Mouse (Mus musculus) midbrain, embryonic 14.5 days (tissue): ENCODE measurements around the gene Mettl21e. TPM values are rescaled to one million over a fixed set of nuclear protein-coding genes. Genes with fewer than 3 reads are reported as not detected.
"Not testable (repeated sequence)": the region's sequence is repeated elsewhere in the genome, so short reads cannot be mapped to it uniquely, and the experiment has no call there.

Source experiments
- ATAC-seq: fragments of 200-750 bp; cut with Nextera tagmentation; 2 replicates; pipeline ENCODE4 v1.8.0; 2017; ENCODE audit warnings: moderate number of reproducible peaks, moderate library complexity; ENCODE audit not compliant: low FRiP score, low TSS enrichment
- DNase-seq: peaks from one replicate; pipeline ENCODE4 v3.0.0-alpha.2; 2015
- H3K27ac ChIP-seq: fragments of 300-500 bp; sonication (generic); replicated peaks from 2 replicates; pipeline ENCODE4 v1.5.1; 2014; ENCODE audit warnings: mild to moderate bottlenecking, low read depth, low read length, moderate library complexity
- H3K27me3 ChIP-seq: fragments of 300-500 bp; sonication (generic); 2 replicates; pipeline ENCODE4 v1.6.1; 2014; ENCODE audit warnings: low read length, control low read depth, mixed read lengths; ENCODE audit not compliant: control insufficient read depth, insufficient read depth
- H3K36me3 ChIP-seq: fragments of 300-500 bp; sonication (generic); 2 replicates; pipeline ENCODE4 v1.6.1; 2014; ENCODE audit warnings: low read length, control low read depth; ENCODE audit not compliant: control insufficient read depth, insufficient read depth
- H3K4me1 ChIP-seq: fragments of 300-500 bp; sonication (generic); 2 replicates; pipeline ENCODE4 v1.6.1; 2014; ENCODE audit warnings: mild to moderate bottlenecking, antibody characterized with exemption, low read length, control low read depth; ENCODE audit not compliant: control insufficient read depth, insufficient read depth
- H3K4me2 ChIP-seq: fragments of 300-500 bp; sonication (generic); 2 replicates; pipeline ENCODE4 v1.6.1; 2014; ENCODE audit warnings: mild to moderate bottlenecking, low read length, moderate library complexity
- H3K4me3 ChIP-seq: fragments of 300-500 bp; sonication (generic); replicated peaks from 2 replicates; pipeline ENCODE4 v1.5.1; 2014; ENCODE audit warnings: low read depth, low read length
- H3K9ac ChIP-seq: fragments of 300-500 bp; sonication (generic); replicated peaks from 2 replicates; pipeline ENCODE4 v1.6.1; 2014; ENCODE audit warnings: mild to moderate bottlenecking, low read length, moderate library complexity
- H3K9me3 ChIP-seq: fragments of 300-500 bp; sonication (generic); 2 replicates; pipeline ENCODE4 v1.6.1; 2016; ENCODE audit warnings: low read length, control low read depth, mixed read lengths; ENCODE audit not compliant: control insufficient read depth
- WGBS: fragments of 180-500 bp; shearing (Covaris S2); extraction: QIAGEN DNeasy Blood & Tissue Kit; methylation state at CpG from one replicate; pipeline ENCODE4 v1.1.7; 2014; 5-methylcytosine and 5-hydroxymethylcytosine counted together
- polyA plus RNA-seq: library from polyadenylated mRNA; unstranded; fragments of >200 nt; fragmentation: Nextera tagmentation; extraction: Ambion mirVana; gene quantifications from 2 replicates; pipeline ENCODE4 v1.2.1, GENCODE M21; 2014

The Mettl21e gene
- polyA plus RNA-seq, result not detected in 2 replicates

- WGBS, result 84% methylated on average over 1 of the region's 1 CpGs
- no peak for ATAC-seq
- H3K4me2 ChIP-seq, result no peak within 1 kb of the TSS
- DNase-seq, result no peak
- H3K27ac ChIP-seq, result no peak within 1 kb of the TSS
- H3K9ac ChIP-seq, result no peak within 1 kb of the TSS
- H3K4me3 ChIP-seq, result no peak within 1 kb of the TSS
- H3K36me3 ChIP-seq, result no peaks in the 10 kb centered on the region
- no peaks in the 10 kb centered on the region for H3K4me1 ChIP-seq
- H3K27me3 ChIP-seq, result no peaks in the 10 kb centered on the region
- H3K9me3 ChIP-seq, result no peaks in the 10 kb centered on the region
These were observed at the start of gene Mettl21e for GRCm38 (mm10) chr1:44218876-44219275. Gene Mettl21e (minus strand): TSS chr1:44218961.

- H3K4me2 ChIP-seq, H3K27me3 ChIP-seq, H3K4me3 ChIP-seq, ATAC-seq, H3K36me3 ChIP-seq, H3K4me1 ChIP-seq, H3K9me3 ChIP-seq, H3K9ac ChIP-seq, H3K27ac ChIP-seq, DNase-seq: not testable (repeated sequence)
- 87% methylated on average over 2 of the region's 2 CpGs for WGBS
These were observed 21.7 kb upstream of the Mettl21e start for GRCm38 (mm10) chr1:44240440-44240839.

GRCm38 (mm10) chr1:44239969-44240368, 21.2 kb upstream of the Mettl21e start:
- no peaks in the 10 kb centered on the region for H3K36me3 ChIP-seq
- WGBS, result 95% methylated on average over 3 of the region's 3 CpGs
- H3K27ac ChIP-seq, result no peak overlapping the region
- ATAC-seq (no peak), DNase-seq (no peak)
- no peaks in the 10 kb centered on the region for H3K27me3 ChIP-seq
- H3K4me1 ChIP-seq, result no peaks in the 10 kb centered on the region
- no peak overlapping the region for H3K4me2 ChIP-seq
- no peaks in the 10 kb centered on the region for H3K9me3 ChIP-seq
- no peak overlapping the region for H3K9ac ChIP-seq
- no peak overlapping the region for H3K4me3 ChIP-seq

GRCm38 (mm10) chr1:44237305-44237704, 18.5 kb upstream of the Mettl21e start:
- DNase-seq, result no peak
- Histone ChIP-seq H3K4me3 (no peak overlapping the region), H3K27ac (no peak overlapping the region), H3K27me3 (no peaks in the 10 kb centered on the region), H3K4me2 (no peak overlapping the region), H3K4me1 (no peaks in the 10 kb centered on the region), H3K9ac (no peak overlapping the region), H3K9me3 (no peaks in the 10 kb centered on the region), H3K36me3 (no peaks in the 10 kb centered on the region)
- 80% methylated on average over 2 of the region's 2 CpGs for WGBS
- ATAC-seq, result no peak

- no peak for DNase-seq
- WGBS, result 87% methylated on average over 2 of the region's 2 CpGs
- H3K4me1 ChIP-seq, result no peaks in the 10 kb centered on the region
- no peak overlapping the region for H3K9ac ChIP-seq
- no peaks in the 10 kb centered on the region for H3K9me3 ChIP-seq
- no peaks in the 10 kb centered on the region for H3K36me3 ChIP-seq
- H3K4me3 ChIP-seq, result no peak overlapping the region
- H3K4me2 ChIP-seq, result no peak overlapping the region
- H3K27me3 ChIP-seq, result no peaks in the 10 kb centered on the region
- ATAC-seq, result no peak
- H3K27ac ChIP-seq, result no peak overlapping the region
These were observed 16.6 kb upstream of the Mettl21e start for GRCm38 (mm10) chr1:44235311-44235710.

GRCm38 (mm10) chr1:44234531-44234930, 15.8 kb upstream of the Mettl21e start:
- not testable (repeated sequence) for H3K4me2 ChIP-seq, DNase-seq, H3K27me3 ChIP-seq, H3K4me3 ChIP-seq, H3K4me1 ChIP-seq, H3K27ac ChIP-seq, H3K9me3 ChIP-seq, H3K36me3 ChIP-seq, H3K9ac ChIP-seq, ATAC-seq
- WGBS, result 86% methylated on average over 2 of the region's 2 CpGs

- Histone ChIP-seq H3K9me3 (no peaks in the 10 kb centered on the region), H3K4me1 (no peaks in the 10 kb centered on the region), H3K4me3 (no peak overlapping the region), H3K27me3 (no peaks in the 10 kb centered on the region), H3K4me2 (no peak overlapping the region), H3K9ac (no peak overlapping the region), H3K36me3 (no peaks in the 10 kb centered on the region), H3K27ac (no peak overlapping the region)
- ATAC-seq (peak; percentile 70; the same call in 1 of the 2 replicates), DNase-seq (peak; percentile 80)
- WGBS, result 68% methylated on average over 2 of the region's 2 CpGs
These were observed 10.3 kb upstream of the Mettl21e start for GRCm38 (mm10) chr1:44229044-44229443.

- Histone ChIP-seq H3K4me3 (no peak overlapping the region), H3K4me1 (no peaks in the 10 kb centered on the region), H3K9ac (no peak overlapping the region), H3K4me2 (no peak overlapping the region), H3K27ac (no peak overlapping the region), H3K27me3 (no peaks in the 10 kb centered on the region), H3K36me3 (no peaks in the 10 kb centered on the region), H3K9me3 (no peaks in the 10 kb centered on the region)
- DNase-seq, result no peak
- ATAC-seq, result no peak
- 82% methylated on average over 2 of the region's 2 CpGs for WGBS
These were observed 1.6 kb downstream of the Mettl21e start for GRCm38 (mm10) chr1:44217118-44217517.

- H3K36me3 ChIP-seq, result no peaks in the 10 kb centered on the region
- H3K27ac ChIP-seq, result no peak overlapping the region
- no peak for DNase-seq
- H3K27me3 ChIP-seq, result no peaks in the 10 kb centered on the region
- 86% methylated on average over 2 of the region's 2 CpGs for WGBS
- no peak for ATAC-seq
- H3K4me2 ChIP-seq, result no peak overlapping the region
- no peak overlapping the region for H3K4me3 ChIP-seq
- H3K4me1 ChIP-seq, result no peaks in the 10 kb centered on the region
- no peak overlapping the region for H3K9ac ChIP-seq
- H3K9me3 ChIP-seq, result no peaks in the 10 kb centered on the region
These were observed 2.2 kb downstream of the Mettl21e start for GRCm38 (mm10) chr1:44216352-44217116.
